Mouse (Mus musculus): ENCODE results near the gene Phf10.

DNA sequence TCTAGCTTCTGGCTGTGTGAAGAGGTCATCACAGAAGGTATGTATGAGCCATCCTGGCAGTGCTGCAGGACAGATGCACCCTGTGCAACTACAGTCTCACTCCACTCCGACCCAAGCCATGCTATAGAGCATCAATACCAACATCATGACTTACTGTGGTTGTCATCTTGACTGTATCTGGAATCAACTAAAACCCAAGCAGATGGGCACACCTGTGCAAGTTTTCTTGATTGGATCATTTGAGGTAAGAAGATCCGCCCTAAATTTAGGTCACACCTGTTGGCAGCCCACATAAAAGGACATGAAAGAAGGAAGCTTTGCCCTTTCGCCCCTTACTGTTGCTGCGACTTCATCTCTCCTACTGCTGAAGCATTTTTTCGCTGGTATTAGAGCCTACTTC is 51.7 kb downstream of the Phf10 start:
- TF ChIP-seq CTCF (IDR thresholded peaks at IDR 0.05; ENCODE audit: low read depth) = no peak
- TF ChIP-seq EP300 (optimal IDR thresholded peaks at IDR 0.05) = no peak

Data from stomach, postnatal 0 days (tissue).